Mouse (Mus musculus): ENCODE results near the gene Taldo1. TPM values are rescaled to one million over a fixed set of nuclear protein-coding genes. Genes with fewer than 3 reads are reported as not detected.

Taldo1 gene
- polyA plus RNA-seq, 1 experiment, result 224 TPM

- TF ChIP-seq CTCF (IDR thresholded peaks at IDR 0.05; ENCODE audit: borderline replicate concordance, extremely low read depth, insufficient read depth, insufficient read length), result no peak
- no peak for TF ChIP-seq POLR2A (IDR thresholded peaks at IDR 0.05; ENCODE audit: borderline replicate concordance, extremely low read depth, insufficient read depth, insufficient read length, poor library complexity, severe bottlenecking)
These were observed 37.3 kb downstream of the Taldo1 start, which contains the start of gene Cend1 for GRCm38 (mm10) chr7:141429310-141429709. Cend1 (minus strand) TSS chr7:141429491.

GRCm38 (mm10) chr7:141429840-141430584, 38.0 kb downstream of the Taldo1 start:
- TF ChIP-seq CTCF (IDR thresholded peaks at IDR 0.05; ENCODE audit: borderline replicate concordance, extremely low read depth, insufficient read depth, insufficient read length) (no peak), POLR2A (IDR thresholded peaks at IDR 0.05; ENCODE audit: borderline replicate concordance, extremely low read depth, insufficient read depth, insufficient read length, poor library complexity, severe bottlenecking) (no peak)
- no peak for DNase-seq (ENCODE audit: low read depth)

More at GRCm38 (mm10) chr7:141429310-141429709, 37.3 kb downstream of the Taldo1 start, which contains the start of gene Cend1:
- peak; percentile 94 for DNase-seq (ENCODE audit: low read depth)

- TF ChIP-seq POLR2A (IDR thresholded peaks at IDR 0.05; ENCODE audit: borderline replicate concordance, extremely low read depth, insufficient read depth, insufficient read length, poor library complexity, severe bottlenecking) (no peak), CTCF (IDR thresholded peaks at IDR 0.05; ENCODE audit: borderline replicate concordance, extremely low read depth, insufficient read depth, insufficient read length) (no peak)
- DNase-seq (ENCODE audit: low read depth), result no peak
These were observed 38.7 kb downstream of the Taldo1 start for GRCm38 (mm10) chr7:141430585-141431240.

- TF ChIP-seq CTCF (IDR thresholded peaks at IDR 0.05; ENCODE audit: borderline replicate concordance, extremely low read depth, insufficient read depth, insufficient read length) (no peak), POLR2A (IDR thresholded peaks at IDR 0.05; ENCODE audit: borderline replicate concordance, extremely low read depth, insufficient read depth, insufficient read length, poor library complexity, severe bottlenecking) (no peak)
These were observed 39.6 kb downstream of the Taldo1 start for GRCm38 (mm10) chr7:141431434-141432185.

GRCm38 (mm10) chr7:141432186-141432611, 40.2 kb downstream of the Taldo1 start:
- no peak for TF ChIP-seq POLR2A (IDR thresholded peaks at IDR 0.05; ENCODE audit: borderline replicate concordance, extremely low read depth, insufficient read depth, insufficient read length, poor library complexity, severe bottlenecking)
- no peak for TF ChIP-seq CTCF (IDR thresholded peaks at IDR 0.05; ENCODE audit: borderline replicate concordance, extremely low read depth, insufficient read depth, insufficient read length)
- no peak for DNase-seq (ENCODE audit: low read depth)

More at GRCm38 (mm10) chr7:141431434-141432185, 39.6 kb downstream of the Taldo1 start:
- no peak for DNase-seq (ENCODE audit: low read depth)

GRCm38 (mm10) chr7:141432741-141433516, 40.9 kb downstream of the Taldo1 start:
- peak; percentile 30 for DNase-seq (ENCODE audit: low read depth)
- TF ChIP-seq CTCF (IDR thresholded peaks at IDR 0.05; ENCODE audit: borderline replicate concordance, extremely low read depth, insufficient read depth, insufficient read length), result no peak
- no peak for TF ChIP-seq POLR2A (IDR thresholded peaks at IDR 0.05; ENCODE audit: borderline replicate concordance, extremely low read depth, insufficient read depth, insufficient read length, poor library complexity, severe bottlenecking)

GRCm38 (mm10) chr7:141433517-141434400, 41.8 kb downstream of the Taldo1 start:
- no peak for DNase-seq (ENCODE audit: low read depth)
- TF ChIP-seq CTCF (IDR thresholded peaks at IDR 0.05; ENCODE audit: borderline replicate concordance, extremely low read depth, insufficient read depth, insufficient read length) (no peak), POLR2A (IDR thresholded peaks at IDR 0.05; ENCODE audit: borderline replicate concordance, extremely low read depth, insufficient read depth, insufficient read length, poor library complexity, severe bottlenecking) (no peak)

- peak; percentile 85 for DNase-seq (ENCODE audit: low read depth)
- TF ChIP-seq POLR2A (IDR thresholded peaks at IDR 0.05; ENCODE audit: borderline replicate concordance, extremely low read depth, insufficient read depth, insufficient read length, poor library complexity, severe bottlenecking) (peak; percentile 42; the same call in 1 of the 2 replicates), CTCF (IDR thresholded peaks at IDR 0.05; ENCODE audit: borderline replicate concordance, extremely low read depth, insufficient read depth, insufficient read length) (no peak)
These were observed 42.5 kb downstream of the Taldo1 start for GRCm38 (mm10) chr7:141434464-141434863.

GRCm38 (mm10) chr7:141435129-141435855, 43.3 kb downstream of the Taldo1 start:
- DNase-seq (ENCODE audit: low read depth), result peak; percentile 73
- TF ChIP-seq CTCF (IDR thresholded peaks at IDR 0.05; ENCODE audit: borderline replicate concordance, extremely low read depth, insufficient read depth, insufficient read length), result no peak
- no peak for TF ChIP-seq POLR2A (IDR thresholded peaks at IDR 0.05; ENCODE audit: borderline replicate concordance, extremely low read depth, insufficient read depth, insufficient read length, poor library complexity, severe bottlenecking)

All from brain, embryonic 14.5 days (tissue).